Mouse (Mus musculus): ENCODE measurements around the gene Ccdc146. TPM values are rescaled to one million over a fixed set of nuclear protein-coding genes. Genes with fewer than 3 reads are reported as not detected.

The Ccdc146 gene
- polyA plus RNA-seq, 1 experiment from 2014 or later = 0.13 TPM

GRCm38 (mm10) chr5:21381986-21382385, 42.5 kb downstream of the Ccdc146 start:
- no peaks in the 10 kb centered on the region for H3K36me3 ChIP-seq (ENCODE audit: control insufficient read depth, insufficient read depth)
- H3K9me3 ChIP-seq (replicated peaks; ENCODE audit: control insufficient read depth, low read length) = no peaks in the 10 kb centered on the region
- H3K4me1 ChIP-seq (ENCODE audit: control insufficient read depth, low read depth, low read length) = no peaks in the 10 kb centered on the region
- no peak overlapping the region for H3K9ac ChIP-seq (ENCODE audit: low read depth, low read length)
- ATAC-seq (ENCODE audit: low read depth) = no peak
- WGBS (ENCODE audit: insufficient replicate concordance) = 57% methylated on average over 6 of the region's 6 CpGs
- no peaks in the 10 kb centered on the region for H3K27me3 ChIP-seq (ENCODE audit: control insufficient read depth, insufficient read depth, low read depth, low read length)
- H3K4me3 ChIP-seq (ENCODE audit: low read depth, low read length) = no peak overlapping the region
- no peak overlapping the region for H3K4me2 ChIP-seq (ENCODE audit: low read depth, low read length)
- no peak overlapping the region for H3K27ac ChIP-seq (ENCODE audit: low read length)

GRCm38 (mm10) chr5:21378397-21378796, 46.1 kb downstream of the Ccdc146 start:
- ATAC-seq (ENCODE audit: low read depth) = no peak
- no peaks in the 10 kb centered on the region; the same call in 1 of the 2 replicates for H3K27me3 ChIP-seq (ENCODE audit: control insufficient read depth, insufficient read depth, low read depth, low read length)
- H3K27ac ChIP-seq (ENCODE audit: low read length) = no peak overlapping the region
- no peaks in the 10 kb centered on the region for H3K9me3 ChIP-seq (replicated peaks; ENCODE audit: control insufficient read depth, low read length)
- 44% methylated on average over 2 of the region's 2 CpGs for WGBS (ENCODE audit: insufficient replicate concordance)
- no peak overlapping the region for H3K9ac ChIP-seq (ENCODE audit: low read depth, low read length)
- no peak overlapping the region for H3K4me2 ChIP-seq (ENCODE audit: low read depth, low read length)
- no peaks in the 10 kb centered on the region for H3K4me1 ChIP-seq (ENCODE audit: control insufficient read depth, low read depth, low read length)
- no peak overlapping the region for H3K4me3 ChIP-seq (ENCODE audit: low read depth, low read length)
- H3K36me3 ChIP-seq (ENCODE audit: control insufficient read depth, insufficient read depth) = no peaks in the 10 kb centered on the region

- H3K9me3 ChIP-seq (replicated peaks; ENCODE audit: control insufficient read depth, low read length) = no peaks in the 10 kb centered on the region
- 77% methylated on average over 4 of the region's 4 CpGs for WGBS (ENCODE audit: insufficient replicate concordance)
- no peaks in the 10 kb centered on the region for H3K36me3 ChIP-seq (ENCODE audit: control insufficient read depth, insufficient read depth)
- no peak overlapping the region for H3K4me3 ChIP-seq (ENCODE audit: low read depth, low read length)
- no peaks in the 10 kb centered on the region; the same call in 1 of the 2 replicates for H3K4me1 ChIP-seq (ENCODE audit: control insufficient read depth, low read depth, low read length)
- peaks cover 6% of the 10 kb centered on the region for H3K27me3 ChIP-seq (ENCODE audit: control insufficient read depth, insufficient read depth, low read depth, low read length)
- H3K4me2 ChIP-seq (ENCODE audit: low read depth, low read length) = no peak overlapping the region
- no peak overlapping the region for H3K9ac ChIP-seq (ENCODE audit: low read depth, low read length)
- ATAC-seq (ENCODE audit: low read depth) = no peak
- H3K27ac ChIP-seq (ENCODE audit: low read length) = no peak overlapping the region
Measured at GRCm38 (mm10) chr5:21376935-21377334, 47.5 kb downstream of the Ccdc146 start.

GRCm38 (mm10) chr5:21373180-21373518, 51.3 kb downstream of the Ccdc146 start:
- no peaks in the 10 kb centered on the region; the same call in 1 of the 2 replicates for H3K4me1 ChIP-seq (ENCODE audit: control insufficient read depth, low read depth, low read length)
- H3K36me3 ChIP-seq (ENCODE audit: control insufficient read depth, insufficient read depth) = no peaks in the 10 kb centered on the region
- ATAC-seq (ENCODE audit: low read depth) = no peak
- 42% methylated on average over 7 of the region's 7 CpGs for WGBS (ENCODE audit: insufficient replicate concordance)
- peak overlapping the region; percentile 53; the same call in 1 of the 2 replicates for H3K4me2 ChIP-seq (ENCODE audit: low read depth, low read length)
- H3K9ac ChIP-seq (ENCODE audit: low read depth, low read length) = no peak overlapping the region
- H3K27me3 ChIP-seq (ENCODE audit: control insufficient read depth, insufficient read depth, low read depth, low read length) = peaks cover 6% of the 10 kb centered on the region
- peak overlapping the region; percentile 53 for H3K4me3 ChIP-seq (ENCODE audit: low read depth, low read length)
- no peaks in the 10 kb centered on the region for H3K9me3 ChIP-seq (replicated peaks; ENCODE audit: control insufficient read depth, low read length)
- H3K27ac ChIP-seq (ENCODE audit: low read length) = no peak overlapping the region

GRCm38 (mm10) chr5:21372493-21373179, 51.8 kb downstream of the Ccdc146 start, which contains the start of gene Fgl2:
Gene Fgl2, plus strand, starts transcription at chr5:21372642.
- Histone ChIP-seq H3K4me3 (ENCODE audit: low read depth, low read length) (peak within 1 kb of the TSS; percentile 53), H3K27me3 (ENCODE audit: control insufficient read depth, insufficient read depth, low read depth, low read length) (peaks cover 6% of the 10 kb centered on the region), H3K27ac (ENCODE audit: low read length) (no peak within 1 kb of the TSS; the same call in 1 of the 2 replicates), H3K9me3 (replicated peaks; ENCODE audit: control insufficient read depth, low read length) (no peaks in the 10 kb centered on the region), H3K4me2 (ENCODE audit: low read depth, low read length) (peak within 1 kb of the TSS; percentile 53), H3K4me1 (ENCODE audit: control insufficient read depth, low read depth, low read length) (no peaks in the 10 kb centered on the region; the same call in 1 of the 2 replicates), H3K36me3 (ENCODE audit: control insufficient read depth, insufficient read depth) (no peaks in the 10 kb centered on the region), H3K9ac (ENCODE audit: low read depth, low read length) (peak within 1 kb of the TSS; percentile 45; the same call in 1 of the 2 replicates)
- 4% methylated on average over 31 of the region's 31 CpGs for WGBS (ENCODE audit: insufficient replicate concordance)
- ATAC-seq (ENCODE audit: low read depth) = 0 out of 2 replicates have a peak, but pooled peaks have one; percentile 9

- ATAC-seq (ENCODE audit: low read depth) = no peak
- Histone ChIP-seq H3K4me3 (ENCODE audit: low read depth, low read length) (no peak overlapping the region), H3K27me3 (ENCODE audit: control insufficient read depth, insufficient read depth, low read depth, low read length) (peaks cover 6% of the 10 kb centered on the region), H3K4me2 (ENCODE audit: low read depth, low read length) (peak overlapping the region; percentile 53; the same call in 1 of the 2 replicates), H3K9ac (ENCODE audit: low read depth, low read length) (no peak overlapping the region), H3K4me1 (ENCODE audit: control insufficient read depth, low read depth, low read length) (no peaks in the 10 kb centered on the region; the same call in 1 of the 2 replicates), H3K36me3 (ENCODE audit: control insufficient read depth, insufficient read depth) (no peaks in the 10 kb centered on the region), H3K9me3 (replicated peaks; ENCODE audit: control insufficient read depth, low read length) (no peaks in the 10 kb centered on the region), H3K27ac (ENCODE audit: low read length) (no peak overlapping the region)
- WGBS (ENCODE audit: insufficient replicate concordance) = 38% methylated on average over 5 of the region's 5 CpGs
Measured at GRCm38 (mm10) chr5:21371920-21372319, 52.6 kb downstream of the Ccdc146 start.

GRCm38 (mm10) chr5:21370218-21370947, 54.1 kb downstream of the Ccdc146 start:
- H3K27me3 ChIP-seq (ENCODE audit: control insufficient read depth, insufficient read depth, low read depth, low read length) = peaks cover 6% of the 10 kb centered on the region
- H3K4me1 ChIP-seq (ENCODE audit: control insufficient read depth, low read depth, low read length) = no peaks in the 10 kb centered on the region; the same call in 1 of the 2 replicates
- no peaks in the 10 kb centered on the region for H3K36me3 ChIP-seq (ENCODE audit: control insufficient read depth, insufficient read depth)
- H3K9me3 ChIP-seq (replicated peaks; ENCODE audit: control insufficient read depth, low read length) = no peaks in the 10 kb centered on the region
- no peak overlapping the region for H3K4me2 ChIP-seq (ENCODE audit: low read depth, low read length)
- H3K9ac ChIP-seq (ENCODE audit: low read depth, low read length) = no peak overlapping the region
- WGBS (ENCODE audit: insufficient replicate concordance) = 61% methylated on average over 5 of the region's 5 CpGs
- no peak overlapping the region for H3K27ac ChIP-seq (ENCODE audit: low read length)
- H3K4me3 ChIP-seq (ENCODE audit: low read depth, low read length) = no peak overlapping the region
- no peak for ATAC-seq (ENCODE audit: low read depth)

GRCm38 (mm10) chr5:21367514-21367913, 57.0 kb downstream of the Ccdc146 start:
- no peak overlapping the region for H3K27ac ChIP-seq (ENCODE audit: low read length)
- peaks cover under 1% of the 10 kb centered on the region; the same call in 1 of the 2 replicates for H3K27me3 ChIP-seq (ENCODE audit: control insufficient read depth, insufficient read depth, low read depth, low read length)
- H3K9me3 ChIP-seq (replicated peaks; ENCODE audit: control insufficient read depth, low read length) = no peaks in the 10 kb centered on the region
- no peaks in the 10 kb centered on the region; the same call in 1 of the 2 replicates for H3K4me1 ChIP-seq (ENCODE audit: control insufficient read depth, low read depth, low read length)
- no peak overlapping the region for H3K4me2 ChIP-seq (ENCODE audit: low read depth, low read length)
- no peak overlapping the region for H3K9ac ChIP-seq (ENCODE audit: low read depth, low read length)
- WGBS (ENCODE audit: insufficient replicate concordance) = 19% methylated on average over 2 of the region's 2 CpGs
- no peak overlapping the region for H3K4me3 ChIP-seq (ENCODE audit: low read depth, low read length)
- H3K36me3 ChIP-seq (ENCODE audit: control insufficient read depth, insufficient read depth) = no peaks in the 10 kb centered on the region
- ATAC-seq (ENCODE audit: low read depth) = no peak

Data from liver, embryonic 16.5 days (tissue).